Mouse (Mus musculus) liver, embryonic 14.5 days (tissue): Measurements from ENCODE around the gene Celf2.

ENCODE experiments used
- CTCF ChIP-seq: IDR thresholded peaks from 2 replicates; pipeline ENCODE4 v1.5.1; 2016; ENCODE audit warnings: antibody characterized with exemption, low read depth, control low read depth
- EP300 ChIP-seq: IDR thresholded peaks from 2 replicates; pipeline ENCODE4 v1.6.1; 2016; ENCODE audit warnings: antibody characterized with exemption, low read depth

- no peak for TF ChIP-seq CTCF
- no peak for TF ChIP-seq EP300
Observed at GRCm38 (mm10) chr2:6497636-6498035, 1011.7 kb downstream of the Celf2 start.
